Mouse (Mus musculus) intestine, postnatal 0 days (tissue): Measurements from ENCODE around the gene Cpsf4. TPM values are rescaled to one million over a fixed set of nuclear protein-coding genes. Genes with fewer than 3 reads are reported as not detected.

Experiments
- ATAC-seq: fragments of 200-750 bp; cut with Nextera tagmentation; 2 replicates; pipeline ENCODE4 v1.8.0; 2017; ENCODE audit warnings: mild to moderate bottlenecking, moderate TSS enrichment, moderate library complexity
- H3K27ac ChIP-seq: fragments of 300-500 bp; sonication (generic); 2 replicates; pipeline ENCODE4 v1.5.1; 2014; ENCODE audit warnings: mild to moderate bottlenecking, low read depth, low read length, moderate library complexity
- H3K27me3 ChIP-seq: fragments of 300-500 bp; sonication (generic); replicated peaks from 2 replicates; pipeline ENCODE4 v1.6.1; 2014; ENCODE audit warnings: low read length, mixed read lengths; ENCODE audit not compliant: control insufficient read depth, insufficient read depth
- H3K36me3 ChIP-seq: fragments of 300-500 bp; sonication (generic); 2 replicates; pipeline ENCODE4 v1.6.1; 2014; ENCODE audit warnings: mild to moderate bottlenecking, moderate library complexity; ENCODE audit not compliant: control insufficient read depth, insufficient read depth
- H3K4me1 ChIP-seq: fragments of 300-500 bp; sonication (generic); replicated peaks from 2 replicates; pipeline ENCODE4 v1.6.1; 2014; ENCODE audit warnings: antibody characterized with exemption, low read length, mixed read lengths; ENCODE audit not compliant: control insufficient read depth, insufficient read depth
- H3K4me2 ChIP-seq: fragments of 300-500 bp; sonication (generic); replicated peaks from 2 replicates; pipeline ENCODE4 v1.6.1; 2014; ENCODE audit warnings: low read depth, mild to moderate bottlenecking, moderate library complexity
- H3K4me3 ChIP-seq: fragments of 300-500 bp; sonication (generic); 2 replicates; pipeline ENCODE4 v1.5.1; 2014; ENCODE audit warnings: low read depth, low read length
- H3K9ac ChIP-seq: fragments of 300-500 bp; sonication (generic); 2 replicates; pipeline ENCODE4 v1.6.1; 2014; ENCODE audit warnings: mild to moderate bottlenecking, low read depth, low read length
- H3K9me3 ChIP-seq: fragments of 300-500 bp; sonication (generic); 2 replicates; pipeline ENCODE4 v1.6.1; 2016; ENCODE audit warnings: mixed run types; ENCODE audit not compliant: control insufficient read depth
- CTCF ChIP-seq: sonication (generic); IDR thresholded peaks from 2 replicates; pipeline ENCODE4 v1.5.1; 2016; ENCODE audit warnings: low read depth, mild to moderate bottlenecking, control low read depth, antibody characterized with exemption, moderate library complexity
- whole genome bisulfite sequencing: fragments of 180-500 bp; shearing (Covaris S2); extraction: QIAGEN DNeasy Blood & Tissue Kit; methylation state at CpG from one replicate; pipeline ENCODE4 v1.1.7; 2014; 5-methylcytosine and 5-hydroxymethylcytosine counted together
- polyA plus RNA-seq: library from polyadenylated mRNA; unstranded; fragments of >200 nt; fragmentation: Nextera tagmentation; extraction: Ambion mirVana; gene quantifications from 2 replicates; pipeline ENCODE4 v1.2.1, GENCODE M21; 2015

Gene Cpsf4
- polyA plus RNA-seq, 1 experiment from 2014 or later: 23.1 TPM

DNA sequence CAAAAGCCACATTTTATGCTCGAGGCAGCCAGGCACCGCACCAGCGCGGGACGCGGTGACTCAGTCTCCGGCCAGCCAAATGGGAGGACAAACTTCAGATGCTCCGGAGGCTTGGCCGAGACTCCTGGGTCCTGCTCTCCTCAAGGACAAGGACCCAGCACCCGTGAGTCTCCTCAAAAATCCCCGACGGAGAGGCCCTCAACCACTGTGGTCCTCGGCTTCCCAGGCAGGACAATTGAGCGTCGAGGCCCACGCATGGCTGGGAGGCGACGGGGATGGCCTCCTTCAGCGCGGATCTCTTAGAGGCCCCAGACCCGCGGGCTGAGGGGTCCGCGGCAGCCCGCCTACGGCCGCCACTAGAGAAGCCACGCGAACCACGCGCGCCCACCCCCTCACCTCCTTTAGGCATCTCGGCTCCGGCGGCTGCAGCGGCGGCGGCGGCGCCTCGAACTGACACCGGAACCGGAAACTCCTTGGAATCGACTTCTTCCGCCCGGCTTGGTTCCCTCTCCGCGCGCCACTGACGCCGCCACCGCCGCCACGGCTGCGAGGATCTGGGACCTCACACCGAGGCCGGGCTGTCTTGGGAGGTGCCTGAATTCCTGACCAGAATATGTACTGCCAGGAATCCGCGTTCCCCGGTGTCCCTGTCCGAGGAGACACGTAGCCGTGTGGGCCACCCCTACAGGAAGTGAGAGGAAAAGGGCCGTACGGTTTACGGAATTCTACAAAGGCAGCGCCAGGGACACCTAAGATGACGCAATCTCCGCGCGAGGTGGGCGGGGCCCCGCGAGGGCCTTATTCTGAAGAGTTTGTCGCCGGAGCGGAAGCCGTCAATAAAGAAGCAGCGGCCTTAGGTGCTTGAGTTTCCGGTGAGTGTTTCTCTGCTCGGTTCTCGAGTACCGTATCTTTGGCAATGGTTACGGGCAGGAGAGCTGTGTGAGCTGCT, 27.2 kb upstream of the Cpsf4 start, which contains the start of the genes Pdap1 and Bud31:
Pdap1 (minus strand) TSS at position 668 of the 949 bp plus-strand sequence.
Bud31 (plus strand) TSS at position 792 of the 949 bp plus-strand sequence.
- peak within 1 kb of the TSS; percentile 89 for H3K9ac ChIP-seq
- H3K4me2 ChIP-seq: peak within 1 kb of the TSS; percentile 80
- H3K9me3 ChIP-seq: no peaks in the 10 kb centered on the region
- under 1% methylated on average over 83 of the region's 84 CpGs for WGBS
- peaks cover 43% of the 10 kb centered on the region for H3K36me3 ChIP-seq
- H3K4me3 ChIP-seq: peak within 1 kb of the TSS; percentile 84
- peak within 1 kb of the TSS; percentile 86 for H3K27ac ChIP-seq
- H3K27me3 ChIP-seq: no peaks in the 10 kb centered on the region
- peaks cover 9% of the 10 kb centered on the region for H3K4me1 ChIP-seq
- 0 out of 2 replicates have a peak, but pooled peaks have one; percentile 14 for TF ChIP-seq CTCF
- peak; percentile 91 for ATAC-seq

DNA sequence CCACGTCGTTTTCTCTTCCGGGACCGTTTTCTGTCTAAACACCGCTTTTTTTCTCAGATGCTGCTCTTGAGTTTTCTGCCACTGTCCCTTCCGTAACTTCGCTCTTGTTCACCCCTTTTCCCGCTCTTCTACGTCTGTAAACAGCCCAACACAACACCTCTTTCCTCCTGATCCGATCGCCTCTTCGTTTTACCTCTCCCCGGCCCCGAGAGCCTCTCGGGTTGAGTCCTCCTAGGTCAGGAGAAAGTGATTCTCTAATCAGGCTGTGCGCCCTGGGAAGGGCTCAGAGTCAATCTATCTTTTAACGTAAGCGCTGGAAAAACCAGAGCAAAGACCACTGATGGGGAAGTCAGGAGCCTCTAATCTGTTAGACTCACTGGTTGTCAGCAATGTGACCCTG, 26.4 kb upstream of the Cpsf4 start:
- Histone ChIP-seq H3K27ac (peak overlapping the region; percentile 86), H3K4me2 (peak overlapping the region; percentile 80), H3K27me3 (no peaks in the 10 kb centered on the region), H3K9me3 (no peaks in the 10 kb centered on the region), H3K4me3 (peak overlapping the region; percentile 84), H3K36me3 (peaks cover 45% of the 10 kb centered on the region), H3K9ac (peak overlapping the region; percentile 89), H3K4me1 (peaks cover 9% of the 10 kb centered on the region)
- WGBS: under 1% methylated on average over 18 of the region's 18 CpGs
- peak; percentile 28; the same call in 1 of the 2 replicates for ATAC-seq
- TF ChIP-seq CTCF: no peak

DNA sequence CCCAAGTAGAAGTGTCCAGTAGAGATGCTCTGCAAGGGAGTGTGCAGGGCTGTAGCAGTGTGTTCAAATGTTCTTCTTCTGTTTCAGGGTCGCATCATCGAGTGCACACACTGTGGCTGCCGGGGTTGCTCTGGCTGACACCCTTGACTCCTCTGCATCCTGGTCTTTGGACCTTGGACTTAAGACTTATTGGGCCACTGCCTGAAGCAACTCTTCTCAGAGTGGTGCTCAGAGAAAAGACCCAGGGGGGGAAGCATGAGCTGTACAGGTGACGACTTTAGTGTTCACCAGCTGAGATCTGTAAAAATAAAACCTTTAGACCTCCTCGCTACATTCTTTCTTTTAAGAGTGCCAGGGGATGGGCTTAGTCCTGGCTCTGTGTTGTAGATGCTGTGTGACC, 19.3 kb upstream of the Cpsf4 start:
- Histone ChIP-seq H3K4me2 (no peak overlapping the region), H3K4me1 (no peaks in the 10 kb centered on the region), H3K9me3 (no peaks in the 10 kb centered on the region), H3K4me3 (no peak overlapping the region), H3K9ac (no peak overlapping the region), H3K27me3 (no peaks in the 10 kb centered on the region), H3K36me3 (peaks cover 95% of the 10 kb centered on the region), H3K27ac (0 out of 2 replicates have a peak overlapping the region, but pooled peaks have one; percentile 7)
- no peak for TF ChIP-seq CTCF
- no peak for ATAC-seq
- WGBS: 67% methylated on average over 5 of the region's 5 CpGs

DNA sequence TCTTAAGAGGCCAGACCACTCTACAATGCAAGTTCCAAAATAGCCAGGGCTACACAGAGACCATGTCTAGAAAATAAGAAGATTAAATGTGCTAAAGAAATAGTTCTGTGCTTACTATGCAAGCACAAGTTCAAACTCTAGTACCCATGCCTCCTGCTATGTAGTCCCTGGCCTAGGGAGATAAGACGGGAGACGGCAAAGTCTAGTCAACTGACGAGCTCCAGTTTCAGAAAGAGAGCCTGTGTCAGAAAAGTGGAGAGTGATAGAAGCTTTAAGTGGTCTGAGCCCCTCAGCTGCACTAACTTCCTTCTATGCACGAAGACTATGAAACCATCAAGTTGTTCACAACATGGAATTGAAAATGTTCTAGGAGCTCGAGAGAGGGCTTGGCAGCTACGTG, 17.7 kb upstream of the Cpsf4 start:
- 89% methylated on average over 6 of the region's 6 CpGs for WGBS
- TF ChIP-seq CTCF: no peak

DNA sequence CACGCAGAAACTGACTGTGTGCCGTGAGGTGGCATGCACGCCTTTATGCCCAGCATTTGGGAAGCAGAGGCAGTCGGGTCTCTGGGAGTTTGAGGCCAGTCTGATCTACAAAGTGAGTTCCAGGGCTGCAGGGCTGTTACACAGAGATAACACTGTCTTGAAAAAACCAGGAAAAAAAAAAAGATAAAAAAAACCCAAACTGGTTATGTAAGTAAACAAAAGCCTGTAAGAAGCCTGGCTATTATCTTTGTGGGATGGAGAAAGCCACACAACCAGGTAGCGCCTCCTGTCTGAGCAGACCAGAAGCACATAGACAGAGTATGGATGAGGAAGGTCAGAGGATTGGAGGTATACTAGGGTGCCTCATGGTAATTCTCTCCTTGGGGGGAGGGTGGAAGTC, 14.3 kb upstream of the Cpsf4 start:
- no peak overlapping the region for H3K27ac ChIP-seq
- H3K36me3 ChIP-seq: peaks cover 91% of the 10 kb centered on the region
- no peak overlapping the region for H3K4me3 ChIP-seq
- H3K27me3 ChIP-seq: no peaks in the 10 kb centered on the region
- ATAC-seq: no peak
- H3K9ac ChIP-seq: no peak overlapping the region
- TF ChIP-seq CTCF: no peak
- H3K9me3 ChIP-seq: no peaks in the 10 kb centered on the region
- H3K4me1 ChIP-seq: no peaks in the 10 kb centered on the region
- WGBS: 82% methylated on average over 5 of the region's 5 CpGs
- no peak overlapping the region for H3K4me2 ChIP-seq

More for the DNA sequence above, 17.7 kb upstream of the Cpsf4 start:
- peaks cover 95% of the 10 kb centered on the region for H3K36me3 ChIP-seq
- H3K4me1 ChIP-seq: no peaks in the 10 kb centered on the region
- no peaks in the 10 kb centered on the region for H3K9me3 ChIP-seq
- H3K27ac ChIP-seq: no peak overlapping the region
- H3K4me2 ChIP-seq: no peak overlapping the region
- no peak overlapping the region for H3K4me3 ChIP-seq
- no peak overlapping the region for H3K9ac ChIP-seq
- no peak for ATAC-seq
- no peaks in the 10 kb centered on the region for H3K27me3 ChIP-seq

- Histone ChIP-seq H3K9ac (no peak overlapping the region), H3K36me3 (peaks cover 57% of the 10 kb centered on the region), H3K27me3 (no peaks in the 10 kb centered on the region), H3K4me3 (no peak overlapping the region), H3K27ac (no peak overlapping the region), H3K9me3 (no peaks in the 10 kb centered on the region), H3K4me2 (no peak overlapping the region), H3K4me1 (no peaks in the 10 kb centered on the region)
- WGBS: 94% methylated on average over 14 of the region's 14 CpGs
- ATAC-seq: no peak
- TF ChIP-seq CTCF: no peak
Observed at GRCm38 (mm10) chr5:145161361-145161760, 5.7 kb upstream of the Cpsf4 start.
